In the genomic region with DNA sequence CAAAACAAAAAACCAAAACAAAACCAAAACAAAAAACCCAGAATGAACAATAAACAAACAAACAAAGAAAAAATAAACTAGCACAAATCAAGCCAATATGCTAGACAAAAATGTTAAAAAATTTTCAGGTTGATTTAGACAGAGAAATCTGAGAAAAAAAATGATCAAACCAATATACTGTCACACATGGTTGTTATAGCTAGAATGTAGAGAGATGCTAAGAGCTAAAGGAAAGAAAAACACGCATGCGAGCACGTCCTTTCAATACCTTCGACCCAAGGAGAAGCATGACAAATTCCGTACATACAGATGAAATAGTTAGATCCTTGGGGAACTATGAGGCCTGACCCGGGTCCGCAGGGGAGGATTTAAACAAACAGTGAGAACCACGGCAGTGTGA, we compare ENCODE assay signal across 21 mouse cellular contexts. TPM values are rescaled to one million over a fixed set of nuclear protein-coding genes. Genes with fewer than 3 reads are reported as not detected.
"Had no signal": no experiment of that assay in that cellular context is flagged by ENCODE, and none has a peak within 500 bp of the region (broad histone marks: within the 10 kb centered on the region; RNA-seq: fewer than 3 reads in every experiment).

A gene (minus strand): TSS at position 101 of the 400 bp plus-strand sequence.

- H3K27me3 ChIP-seq: megakaryocyte, embryonic 14.5 days; midbrain, embryonic 13.5 days; midbrain, embryonic 15.5 days; neural tube, embryonic 12.5 days had no signal

- H3K9me3 ChIP-seq: megakaryocyte, embryonic 14.5 days; midbrain, embryonic 13.5 days; midbrain, embryonic 15.5 days; neural tube, embryonic 12.5 days had no signal

- H3K36me3 ChIP-seq: midbrain, embryonic 13.5 days; midbrain, embryonic 15.5 days; neural tube, embryonic 12.5 days had no signal

- ATAC-seq: midbrain, embryonic 13.5 days; midbrain, embryonic 15.5 days had no signal

- H3K27ac ChIP-seq: midbrain, embryonic 13.5 days; midbrain, embryonic 15.5 days; neural tube, embryonic 12.5 days had no signal

- H3K9ac ChIP-seq: lung, embryonic 14.5 days; midbrain, embryonic 13.5 days; midbrain, embryonic 15.5 days; neural tube, embryonic 12.5 days had no signal

- H3K4me2 ChIP-seq: lung, embryonic 14.5 days; midbrain, embryonic 11.5 days; midbrain, embryonic 13.5 days; midbrain, embryonic 15.5 days; neural tube, embryonic 12.5 days had no signal

- H3K4me1 ChIP-seq: midbrain, embryonic 15.5 days; neural tube, embryonic 12.5 days had no signal

- DNase-seq: lung, adult 18-20 months; lung, embryonic 14.5 days; lung, postnatal 10 days; lung, postnatal 4 days; right cerebral cortex, postnatal 14 days; thymus, adult 18-20 months; thymus, postnatal 14 days; thymus, postnatal 36 days had no signal

- H3K4me3 ChIP-seq: megakaryocyte, embryonic 14.5 days; midbrain, embryonic 13.5 days; midbrain, embryonic 15.5 days; neural tube, embryonic 12.5 days had no signal

RNA-seq across cellular contexts. Expression of the gene that starts here (rescaled TPM):
- total RNA-seq: midbrain, postnatal 0 days; monocyte, adult 5-6 weeks; neutrophil, adult 5-6 weeks had no signal
- polyA plus RNA-seq: liver, embryonic 16.5 days; lung, embryonic 14.5 days; lung, embryonic 16.5 days; midbrain, embryonic 11.5 days; midbrain, embryonic 13.5 days; midbrain, embryonic 15.5 days; midbrain, postnatal 0 days; neural tube, embryonic 12.5 days; neural tube, embryonic 14.5 days; spleen, adult 2 months; thymus, postnatal 0 days had no signal
